Mouse (Mus musculus) hindbrain, embryonic 12.5 days (tissue): ENCODE data around the gene Foxc2. TPM values are rescaled to one million over a fixed set of nuclear protein-coding genes. Genes with fewer than 3 reads are reported as not detected.

Experiments used
- ATAC-seq: fragments of 200-750 bp; cut with Nextera tagmentation; 2 replicates; pipeline ENCODE4 v1.8.0; 2017; ENCODE audit warnings: moderate TSS enrichment; ENCODE audit not compliant: low FRiP score
- H3K27ac ChIP-seq: fragments of 300-500 bp; sonication (generic); 2 replicates; pipeline ENCODE4 v1.5.1; 2016; ENCODE audit warnings: mild to moderate bottlenecking
- H3K27me3 ChIP-seq: fragments of 300-500 bp; sonication (generic); 2 replicates; pipeline ENCODE4 v1.6.1; 2016; ENCODE audit warnings: mild to moderate bottlenecking
- H3K36me3 ChIP-seq: fragments of 300-500 bp; sonication (generic); 2 replicates; pipeline ENCODE4 v1.6.1; 2016; ENCODE audit warnings: mild to moderate bottlenecking
- H3K4me1 ChIP-seq: fragments of 300-500 bp; sonication (generic); 2 replicates; pipeline ENCODE4 v1.6.1; 2016
- H3K4me2 ChIP-seq: fragments of 300-500 bp; sonication (generic); replicated peaks from 2 replicates; pipeline ENCODE4 v1.6.1; 2016; ENCODE audit warnings: mild to moderate bottlenecking
- H3K4me3 ChIP-seq: fragments of 300-500 bp; sonication (generic); 2 replicates; pipeline ENCODE4 v1.5.1; 2016; ENCODE audit warnings: mild to moderate bottlenecking
- H3K9ac ChIP-seq: fragments of 300-500 bp; sonication (generic); 2 replicates; pipeline ENCODE4 v1.6.1; 2016; ENCODE audit warnings: mild to moderate bottlenecking, moderate library complexity
- H3K9me3 ChIP-seq: fragments of 300-500 bp; sonication (generic); replicated peaks from 2 replicates; pipeline ENCODE4 v1.6.1; 2016; ENCODE audit warnings: mild to moderate bottlenecking
- WGBS: fragments of 180-500 bp; shearing (Covaris S2); methylation state at CpG from one replicate; pipeline ENCODE4 v1.1.7; 2016; 5-methylcytosine and 5-hydroxymethylcytosine counted together
- polyA plus RNA-seq: library from polyadenylated mRNA; unstranded; fragments of >200 nt; fragmentation: Nextera tagmentation; extraction: Ambion mirVana; gene quantifications from 2 replicates; pipeline ENCODE4 v1.2.1, GENCODE M21; 2016

Gene Foxc2
- polyA plus RNA-seq, 1 experiment from 2014 or later = 25.4 TPM

- H3K27me3 ChIP-seq = peaks cover 99% of the 10 kb centered on the region
- WGBS = under 1% methylated on average over 49 of the region's 49 CpGs
- H3K9me3 ChIP-seq = peaks cover 3% of the 10 kb centered on the region; the same call in 1 of the 2 replicates
- no peak for ATAC-seq
- H3K4me3 ChIP-seq = no peak overlapping the region
- H3K27ac ChIP-seq = no peak overlapping the region
- H3K4me1 ChIP-seq = peaks cover 27% of the 10 kb centered on the region
- no peaks in the 10 kb centered on the region for H3K36me3 ChIP-seq
- no peak overlapping the region for H3K4me2 ChIP-seq
- H3K9ac ChIP-seq = no peak overlapping the region
Measured at GRCm38 (mm10) chr8:121080361-121081090, 35.4 kb upstream of the Foxc2 start.

- H3K27me3 ChIP-seq = peaks cover 99% of the 10 kb centered on the region
- H3K4me2 ChIP-seq = no peak overlapping the region
- peaks cover 27% of the 10 kb centered on the region for H3K4me1 ChIP-seq
- H3K36me3 ChIP-seq = no peaks in the 10 kb centered on the region
- no peak overlapping the region for H3K4me3 ChIP-seq
- H3K9me3 ChIP-seq = no peaks in the 10 kb centered on the region
- WGBS = 2% methylated on average over 7 of the region's 7 CpGs
- H3K9ac ChIP-seq = no peak overlapping the region
- H3K27ac ChIP-seq = no peak overlapping the region
- no peak for ATAC-seq
Measured at GRCm38 (mm10) chr8:121081398-121081797, 34.6 kb upstream of the Foxc2 start.

DNA sequence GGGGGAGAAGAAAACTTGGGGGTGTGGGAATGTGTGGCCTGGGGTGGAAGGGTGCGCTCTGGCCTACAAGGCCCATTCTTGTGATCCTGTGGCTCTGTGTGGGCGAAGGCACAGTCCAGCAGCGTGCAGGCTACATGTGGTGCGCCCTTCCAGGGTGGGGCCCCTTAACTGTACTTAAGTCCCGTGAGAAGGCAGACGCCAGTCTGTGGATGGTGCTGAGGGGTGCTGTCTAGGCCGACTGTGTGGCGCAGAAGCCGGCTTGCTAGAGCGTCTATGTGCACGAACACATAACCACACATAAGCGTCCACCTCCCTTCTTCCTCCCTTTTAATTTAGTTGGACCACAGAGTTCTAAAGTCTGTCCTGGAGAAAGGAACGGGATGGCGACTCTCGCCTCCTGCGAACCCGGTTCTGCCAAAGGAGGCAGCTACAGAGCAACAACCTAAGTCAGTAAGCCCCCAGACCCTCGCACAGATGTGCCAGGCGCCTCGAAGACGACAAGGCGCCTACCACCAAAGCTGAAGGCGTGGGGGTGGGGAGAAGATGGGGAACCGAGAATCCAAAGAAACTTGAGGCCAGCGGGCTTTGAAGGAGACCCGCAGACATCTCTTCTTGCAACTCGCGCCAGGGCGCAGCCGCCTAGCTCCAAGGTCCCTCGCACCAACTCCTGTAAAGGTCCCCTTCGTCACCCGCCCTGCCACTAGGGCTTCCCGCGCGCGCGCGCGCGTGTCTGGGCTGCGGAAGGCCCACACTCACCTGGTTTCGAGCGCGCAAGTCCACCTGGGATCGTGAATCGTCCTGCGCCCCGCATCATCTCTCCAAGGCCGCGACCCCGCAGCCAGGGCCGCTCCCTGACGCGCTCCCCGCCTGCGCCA is 33.5 kb upstream of the Foxc2 start:
- H3K27ac ChIP-seq = no peak overlapping the region
- WGBS = under 1% methylated on average over 54 of the region's 57 CpGs
- H3K4me2 ChIP-seq = peak overlapping the region; percentile 82
- no peaks in the 10 kb centered on the region for H3K9me3 ChIP-seq
- H3K9ac ChIP-seq = no peak overlapping the region
- H3K4me3 ChIP-seq = peak overlapping the region; percentile 43
- H3K27me3 ChIP-seq = peaks cover 99% of the 10 kb centered on the region
- no peak for ATAC-seq
- no peaks in the 10 kb centered on the region for H3K36me3 ChIP-seq
- peaks cover 27% of the 10 kb centered on the region for H3K4me1 ChIP-seq

- Histone ChIP-seq H3K27me3 (peaks cover 98% of the 10 kb centered on the region), H3K27ac (no peak overlapping the region), H3K9ac (no peak overlapping the region), H3K36me3 (no peaks in the 10 kb centered on the region), H3K4me3 (peak overlapping the region; percentile 43), H3K4me1 (peaks cover 27% of the 10 kb centered on the region), H3K9me3 (no peaks in the 10 kb centered on the region), H3K4me2 (peak overlapping the region; percentile 82)
- under 1% methylated on average over 89 of the region's 89 CpGs for WGBS
- ATAC-seq = no peak
Measured at GRCm38 (mm10) chr8:121083093-121083935, 32.7 kb upstream of the Foxc2 start.

DNA sequence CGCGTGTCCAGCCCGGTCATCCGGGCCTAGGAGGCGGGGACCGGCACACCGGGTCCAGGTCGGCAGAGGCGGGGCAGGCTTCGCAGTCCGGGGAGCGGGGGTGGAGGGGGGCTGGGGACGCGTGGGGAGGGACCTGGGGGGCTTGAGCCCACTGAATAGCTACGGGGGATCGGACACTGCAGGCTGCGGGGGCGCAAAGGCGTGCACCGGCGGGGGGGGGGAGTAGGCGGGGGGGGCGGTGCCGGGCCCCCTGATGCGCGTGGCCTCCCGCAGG is 32.1 kb upstream of the Foxc2 start:
- Histone ChIP-seq H3K4me3 (peak overlapping the region; percentile 43), H3K4me1 (peaks cover 27% of the 10 kb centered on the region), H3K27ac (no peak overlapping the region), H3K9me3 (no peaks in the 10 kb centered on the region), H3K4me2 (peak overlapping the region; percentile 82), H3K9ac (no peak overlapping the region), H3K36me3 (no peaks in the 10 kb centered on the region), H3K27me3 (peaks cover 99% of the 10 kb centered on the region)
- no peak for ATAC-seq
- WGBS = 0% methylated on average over 13 of the region's 27 CpGs

GRCm38 (mm10) chr8:121084210-121084951 is 31.6 kb upstream of the Foxc2 start, which contains the start of gene Foxf1:
TSS of gene Foxf1 (plus strand) at chr8:121084386.
- Histone ChIP-seq H3K4me3 (peak within 1 kb of the TSS; percentile 43), H3K9ac (peak within 1 kb of the TSS; percentile 50), H3K27me3 (peaks cover 99% of the 10 kb centered on the region), H3K4me1 (peaks cover 27% of the 10 kb centered on the region), H3K36me3 (no peaks in the 10 kb centered on the region), H3K4me2 (peak within 1 kb of the TSS; percentile 82), H3K27ac (no peak within 1 kb of the TSS), H3K9me3 (no peaks in the 10 kb centered on the region)
- ATAC-seq = 0 out of 2 replicates have a peak, but pooled peaks have one; percentile 32
- WGBS = under 1% methylated on average over 64 of the region's 83 CpGs

- Histone ChIP-seq H3K27ac (no peak overlapping the region), H3K9me3 (no peaks in the 10 kb centered on the region), H3K9ac (peak overlapping the region; percentile 23; the same call in 1 of the 2 replicates), H3K4me2 (peak overlapping the region; percentile 82), H3K27me3 (peaks cover 99% of the 10 kb centered on the region), H3K4me1 (peaks cover 27% of the 10 kb centered on the region), H3K36me3 (no peaks in the 10 kb centered on the region), H3K4me3 (peak overlapping the region; percentile 43)
- no peak for ATAC-seq
- 2% methylated on average over 30 of the region's 30 CpGs for WGBS
Measured at GRCm38 (mm10) chr8:121085011-121085410, 31.0 kb upstream of the Foxc2 start.

- H3K9ac ChIP-seq = no peak overlapping the region
- H3K27ac ChIP-seq = no peak overlapping the region
- H3K4me1 ChIP-seq = peaks cover 27% of the 10 kb centered on the region
- H3K4me2 ChIP-seq = 0 out of 2 replicates have a peak overlapping the region, but pooled peaks have one; percentile 82
- H3K9me3 ChIP-seq = no peaks in the 10 kb centered on the region
- no peaks in the 10 kb centered on the region for H3K36me3 ChIP-seq
- no peak overlapping the region for H3K4me3 ChIP-seq
- no peak for ATAC-seq
- 19% methylated on average over 3 of the region's 3 CpGs for WGBS
- peaks cover 99% of the 10 kb centered on the region for H3K27me3 ChIP-seq
Measured at GRCm38 (mm10) chr8:121085561-121085960, 30.4 kb upstream of the Foxc2 start.

DNA sequence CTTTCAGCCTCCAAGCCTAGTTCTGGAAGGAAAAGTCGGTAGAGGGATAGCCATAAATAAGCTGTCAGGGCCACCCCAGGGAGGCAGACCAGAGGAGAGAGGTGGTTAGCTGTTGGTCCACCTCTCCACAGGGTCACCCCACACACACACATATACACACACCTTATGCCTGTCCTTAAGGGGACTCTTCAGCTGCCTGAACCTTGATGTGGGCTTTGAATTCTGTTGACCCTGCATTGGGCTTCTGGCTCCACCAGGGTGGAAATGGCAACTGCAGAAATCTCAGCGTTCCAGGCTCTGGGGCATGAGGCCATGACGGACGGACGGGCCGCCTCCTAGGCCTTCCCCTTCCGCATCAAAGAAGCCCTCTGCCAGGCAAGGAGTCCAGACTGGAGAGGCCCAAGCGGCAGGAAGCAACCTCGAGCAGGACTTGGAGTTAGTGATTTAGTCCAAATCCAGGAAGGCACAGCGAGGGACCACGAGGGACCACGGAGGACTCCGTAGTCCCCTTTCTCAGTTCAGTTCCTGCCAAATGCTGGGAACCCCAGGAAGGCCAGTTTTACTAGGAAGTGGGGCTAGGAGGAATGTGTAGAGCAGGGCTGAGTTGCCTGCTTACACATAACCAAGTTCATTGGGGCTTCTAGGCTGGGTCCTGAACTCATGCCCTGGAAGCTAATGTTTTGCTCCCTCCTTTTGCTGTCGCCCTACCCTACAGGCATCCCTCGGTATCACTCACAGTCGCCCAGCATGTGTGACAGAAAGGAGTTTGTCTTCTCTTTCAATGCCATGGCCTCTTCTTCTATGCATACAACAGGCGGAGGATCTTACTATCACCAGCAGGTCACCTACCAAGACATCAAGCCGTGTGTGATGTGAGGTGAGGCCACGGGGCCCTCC is 29.7 kb upstream of the Foxc2 start:
- WGBS = 6% methylated on average over 19 of the region's 19 CpGs
- no peak for ATAC-seq
- H3K9me3 ChIP-seq = no peaks in the 10 kb centered on the region
- no peak overlapping the region for H3K27ac ChIP-seq
- H3K4me2 ChIP-seq = no peak overlapping the region
- no peak overlapping the region for H3K9ac ChIP-seq
- no peaks in the 10 kb centered on the region for H3K36me3 ChIP-seq
- no peak overlapping the region for H3K4me3 ChIP-seq
- peaks cover 27% of the 10 kb centered on the region for H3K4me1 ChIP-seq
- peaks cover 99% of the 10 kb centered on the region for H3K27me3 ChIP-seq

GRCm38 (mm10) chr8:121088281-121088680 is 27.7 kb upstream of the Foxc2 start:
- no peaks in the 10 kb centered on the region for H3K36me3 ChIP-seq
- no peak for ATAC-seq
- H3K4me3 ChIP-seq = no peak overlapping the region
- H3K4me2 ChIP-seq = no peak overlapping the region
- peaks cover 19% of the 10 kb centered on the region for H3K4me1 ChIP-seq
- H3K9ac ChIP-seq = no peak overlapping the region
- H3K9me3 ChIP-seq = no peaks in the 10 kb centered on the region
- peaks cover 99% of the 10 kb centered on the region for H3K27me3 ChIP-seq
- no peak overlapping the region for H3K27ac ChIP-seq
- WGBS = 3% methylated on average over 8 of the region's 8 CpGs
